Mouse (Mus musculus) hindbrain, postnatal 0 days (tissue): ENCODE measurements at regions not wholly inside any gene's neighbourhood (a gene's known extent, or its start where the extent isn't known, plus 50 kb on each side); places are given as distances from the start of the nearest gene placed in this dataset.

Source experiments
- ATAC-seq: fragments of 200-750 bp; cut with Nextera tagmentation; 2 replicates; pipeline ENCODE4 v1.8.0; 2017; ENCODE audit warnings: mild to moderate bottlenecking, moderate TSS enrichment, moderate library complexity
- DNase-seq: peaks from one replicate; pipeline ENCODE4 v3.0.0-alpha.2; 2015; ENCODE audit warnings: low spot score
- H3K27ac ChIP-seq: fragments of 300-500 bp; sonication (generic); 2 replicates; pipeline ENCODE4 v1.5.1; 2014; ENCODE audit warnings: mild to moderate bottlenecking
- H3K27me3 ChIP-seq: fragments of 300-500 bp; sonication (generic); 2 replicates; pipeline ENCODE4 v1.6.1; 2014; ENCODE audit warnings: low read length, mixed read lengths; ENCODE audit not compliant: insufficient read depth
- H3K36me3 ChIP-seq: fragments of 300-500 bp; sonication (generic); 2 replicates; pipeline ENCODE4 v1.6.1; 2014; ENCODE audit warnings: low read length, mixed read lengths; ENCODE audit not compliant: insufficient read depth
- H3K4me1 ChIP-seq: fragments of 300-500 bp; sonication (generic); 2 replicates; pipeline ENCODE4 v1.6.1; 2014; ENCODE audit warnings: antibody characterized with exemption, low read length, mixed read lengths; ENCODE audit not compliant: insufficient read depth
- H3K4me2 ChIP-seq: fragments of 300-500 bp; sonication (generic); 2 replicates; pipeline ENCODE4 v1.6.1; 2014; ENCODE audit warnings: low read depth, mild to moderate bottlenecking, low read length, moderate library complexity, mixed read lengths
- H3K4me3 ChIP-seq: fragments of 300-500 bp; sonication (generic); 2 replicates; pipeline ENCODE4 v1.5.1; 2014; ENCODE audit warnings: low read length
- H3K9ac ChIP-seq: fragments of 300-500 bp; sonication (generic); replicated peaks from 2 replicates; pipeline ENCODE4 v1.6.1; 2014; ENCODE audit warnings: mild to moderate bottlenecking, low read length, moderate library complexity, mixed read lengths
- H3K9me3 ChIP-seq: fragments of 300-500 bp; sonication (generic); 2 replicates; pipeline ENCODE4 v1.6.1; 2016; ENCODE audit warnings: low read length, mixed read lengths
- CTCF ChIP-seq: IDR thresholded peaks from 2 replicates; pipeline ENCODE4 v1.5.1; 2016; ENCODE audit warnings: antibody characterized with exemption, control low read depth, low read depth
- WGBS: fragments of 180-500 bp; shearing (Covaris S2); extraction: QIAGEN DNeasy Blood & Tissue Kit; methylation state at CpG from one replicate; pipeline ENCODE4 v1.1.7; 2014; 5-methylcytosine and 5-hydroxymethylcytosine counted together

GRCm38 (mm10) chr16:5306588-5307248 is 50.9 kb upstream of the Eef2kmt start:
- peak overlapping the region; percentile 89 for H3K4me2 ChIP-seq
- no peaks in the 10 kb centered on the region for H3K4me1 ChIP-seq
- no peak overlapping the region for H3K27ac ChIP-seq
- H3K27me3 ChIP-seq: no peaks in the 10 kb centered on the region
- H3K9ac ChIP-seq: peak overlapping the region; percentile 37; the same call in 1 of the 2 replicates
- 1% methylated on average over 36 of the region's 36 CpGs for WGBS
- peak; percentile 100 for TF ChIP-seq CTCF
- H3K4me3 ChIP-seq: peak overlapping the region; percentile 44
- H3K36me3 ChIP-seq: no peaks in the 10 kb centered on the region
- ATAC-seq (peak; percentile 93), DNase-seq (peak; percentile 86)
- H3K9me3 ChIP-seq: no peaks in the 10 kb centered on the region
